Mouse (Mus musculus) lung, postnatal 25 days (tissue): ENCODE data around the gene Cdyl.

Experiments used
- DNase-seq: peaks from one replicate; pipeline ENCODE4 v3.0.0; 2022; ENCODE audit warnings: low spot score

The Cdyl gene

GRCm38 (mm10) chr13:35689560-35689959 lies 29.9 kb downstream of the Cdyl start:
- DNase-seq = no peak

- no peak for DNase-seq
Observed at GRCm38 (mm10) chr13:35717658-35718057, 58.0 kb downstream of the Cdyl start.

GRCm38 (mm10) chr13:35719581-35719980 lies 59.9 kb downstream of the Cdyl start:
- no peak for DNase-seq

GRCm38 (mm10) chr13:35723073-35723472 lies 63.4 kb downstream of the Cdyl start:
- no peak for DNase-seq

GRCm38 (mm10) chr13:35726025-35726424 lies 66.4 kb downstream of the Cdyl start:
- no peak for DNase-seq

GRCm38 (mm10) chr13:35732131-35732530 lies 72.5 kb downstream of the Cdyl start:
- DNase-seq = no peak

- no peak for DNase-seq
Observed at GRCm38 (mm10) chr13:35732891-35733596, 73.4 kb downstream of the Cdyl start.

GRCm38 (mm10) chr13:35737565-35737964 lies 77.9 kb downstream of the Cdyl start:
- DNase-seq = no peak

- no peak for DNase-seq
Observed at GRCm38 (mm10) chr13:35738210-35738609, 78.6 kb downstream of the Cdyl start.

GRCm38 (mm10) chr13:35739473-35739872 lies 79.8 kb downstream of the Cdyl start:
- no peak for DNase-seq

GRCm38 (mm10) chr13:35740301-35741039 lies 80.8 kb downstream of the Cdyl start:
- peak; percentile 85 for DNase-seq

GRCm38 (mm10) chr13:35741040-35741619 lies 81.5 kb downstream of the Cdyl start:
- DNase-seq = peak; percentile 93

GRCm38 (mm10) chr13:35741620-35742421 lies 82.2 kb downstream of the Cdyl start:
- peak; percentile 34 for DNase-seq

GRCm38 (mm10) chr13:35742696-35743095 lies 83.1 kb downstream of the Cdyl start:
- no peak for DNase-seq

GRCm38 (mm10) chr13:35743196-35743595 lies 83.6 kb downstream of the Cdyl start:
- no peak for DNase-seq

GRCm38 (mm10) chr13:35749194-35749593 lies 89.6 kb downstream of the Cdyl start:
- DNase-seq = peak; percentile 8

GRCm38 (mm10) chr13:35749680-35750079 lies 90.0 kb downstream of the Cdyl start:
- no peak for DNase-seq

- no peak for DNase-seq
Observed at GRCm38 (mm10) chr13:35752046-35752445, 92.4 kb downstream of the Cdyl start.

GRCm38 (mm10) chr13:35755002-35755401 lies 95.4 kb downstream of the Cdyl start:
- DNase-seq = no peak

GRCm38 (mm10) chr13:35755655-35756283 lies 96.1 kb downstream of the Cdyl start:
- no peak for DNase-seq

GRCm38 (mm10) chr13:35756393-35757338 lies 97.0 kb downstream of the Cdyl start:
- no peak for DNase-seq
